Mouse (Mus musculus) cerebellum, postnatal 4 days (tissue): ENCODE measurements around the gene Rev3l.
"Not testable (repeated sequence)": the region's sequence is repeated elsewhere in the genome, so short reads cannot be mapped to it uniquely, and the experiment has no call there.

Experiments used
- DNase-seq, 2 experiments: peaks; one replicate each; pipeline ENCODE4 v3.0.0; 2022; ENCODE audit warnings: low spot score in 2 of 2, mixed read lengths in 1 of 2

Rev3l gene

GRCm38 (mm10) chr10:39785241-39785640, 53.3 kb downstream of the Rev3l start:
- no peak for DNase-seq

- DNase-seq: no peak
Measured at GRCm38 (mm10) chr10:39793295-39793694, 61.4 kb downstream of the Rev3l start.

- peak in 1 of 2 experiments; percentile 51 for DNase-seq
Measured at GRCm38 (mm10) chr10:39811507-39811906, 79.6 kb downstream of the Rev3l start.

GRCm38 (mm10) chr10:39842621-39843020, 110.7 kb downstream of the Rev3l start:
- DNase-seq: no peak

GRCm38 (mm10) chr10:39865509-39865908, 133.6 kb downstream of the Rev3l start:
- no peak for DNase-seq

GRCm38 (mm10) chr10:39888621-39889020, 156.7 kb downstream of the Rev3l start:
- no peak for DNase-seq

- no peak for DNase-seq
Measured at GRCm38 (mm10) chr10:39893702-39894697, 162.1 kb downstream of the Rev3l start.

GRCm38 (mm10) chr10:39896503-39896902, 164.6 kb downstream of the Rev3l start:
- DNase-seq: no peak

- DNase-seq: peak; percentile 56 to 71
Measured at GRCm38 (mm10) chr10:39898874-39899371, 167.0 kb downstream of the Rev3l start, which contains the start of gene Mfsd4b4. TSS of gene Mfsd4b4 (minus strand) at chr10:39899238.

- no peak for DNase-seq
Measured at GRCm38 (mm10) chr10:39904191-39904590, 172.3 kb downstream of the Rev3l start.

- DNase-seq: no peak
Measured at GRCm38 (mm10) chr10:39906799-39907658, 175.1 kb downstream of the Rev3l start.

- DNase-seq: no peak
Measured at GRCm38 (mm10) chr10:39908768-39909441, 177.0 kb downstream of the Rev3l start.

- DNase-seq: no peak
Measured at GRCm38 (mm10) chr10:39912616-39913015, 180.7 kb downstream of the Rev3l start.

- not testable (repeated sequence) for DNase-seq
Measured at GRCm38 (mm10) chr10:39924556-39924955, 192.6 kb downstream of the Rev3l start.
